Mouse (Mus musculus): ENCODE data around the gene Anks1b.

- no peak for TF ChIP-seq CTCF (IDR thresholded peaks at IDR 0.05; ENCODE audit: extremely low read depth, insufficient read length, insufficient replicate concordance, low read depth, low read length)
- TF ChIP-seq POLR2A (IDR thresholded peaks at IDR 0.05; ENCODE audit: low read depth, low read length) = no peak
Measured at GRCm38 (mm10) chr10:90584052-90584451, 710.7 kb downstream of the Anks1b start.

Measured in small intestine, adult 2 months (tissue).